Mouse (Mus musculus): ENCODE results near the gene Tnfrsf19. TPM values are rescaled to one million over a fixed set of nuclear protein-coding genes. Genes with fewer than 3 reads are reported as not detected.

The Tnfrsf19 gene
- polyA plus RNA-seq, 1 experiment, result 12.4 TPM

DNA sequence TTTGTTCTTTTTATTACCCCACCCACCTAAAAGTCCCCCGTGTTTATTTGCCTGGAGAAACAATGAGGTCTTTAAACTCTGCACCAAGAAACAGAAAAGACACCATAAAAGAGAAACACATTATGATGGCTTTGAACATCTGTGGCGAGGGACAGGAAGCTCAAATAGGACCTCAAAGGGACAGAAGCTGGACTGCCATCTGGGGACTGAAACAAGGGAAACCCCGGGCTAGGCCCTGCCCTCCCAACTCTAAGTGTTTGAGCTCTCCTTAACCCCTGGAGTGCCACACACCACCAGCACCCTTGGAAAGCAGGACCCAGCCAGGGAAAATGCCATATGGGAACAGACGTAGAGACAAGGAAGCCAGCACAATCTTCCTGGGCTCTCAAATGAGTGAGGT is 61.2 kb downstream of the Tnfrsf19 start:
- no peak overlapping the region for H3K9ac ChIP-seq (ENCODE audit: low read depth, poor library complexity, severe bottlenecking)
- TF ChIP-seq CTCF (IDR thresholded peaks at IDR 0.05; ENCODE audit: low read depth, low read length) (no peak), EP300 (IDR thresholded peaks at IDR 0.05; ENCODE audit: insufficient read depth, low read depth, low read length) (no peak), POLR2A (IDR thresholded peaks at IDR 0.05; ENCODE audit: insufficient read depth, low read length) (no peak)
- no peak overlapping the region for H3K4me3 ChIP-seq (ENCODE audit: low read depth, low read length)
- peaks cover 17% of the 10 kb centered on the region for H3K9me3 ChIP-seq (replicated peaks; ENCODE audit: control insufficient read depth, insufficient read depth, low read length, poor library complexity, severe bottlenecking)
- no peaks in the 10 kb centered on the region for H3K36me3 ChIP-seq (ENCODE audit: control insufficient read depth, insufficient read depth, low read length, poor library complexity, severe bottlenecking)
- no peak overlapping the region for H3K27ac ChIP-seq (ENCODE audit: insufficient read depth, low read length)
- no peaks in the 10 kb centered on the region for H3K27me3 ChIP-seq (ENCODE audit: control insufficient read depth, insufficient read depth, low read length, poor library complexity, severe bottlenecking)
- peaks cover 2% of the 10 kb centered on the region for H3K4me1 ChIP-seq (ENCODE audit: control insufficient read depth, insufficient read depth, low read length)

GRCm38 (mm10) chr14:60984266-60984665 is 62.0 kb downstream of the Tnfrsf19 start:
- Histone ChIP-seq H3K27me3 (ENCODE audit: control insufficient read depth, insufficient read depth, low read length, poor library complexity, severe bottlenecking) (no peaks in the 10 kb centered on the region), H3K9ac (ENCODE audit: low read depth, poor library complexity, severe bottlenecking) (no peak overlapping the region), H3K27ac (ENCODE audit: insufficient read depth, low read length) (no peak overlapping the region), H3K4me3 (ENCODE audit: low read depth, low read length) (no peak overlapping the region), H3K4me1 (ENCODE audit: control insufficient read depth, insufficient read depth, low read length) (peaks cover 2% of the 10 kb centered on the region), H3K36me3 (ENCODE audit: control insufficient read depth, insufficient read depth, low read length, poor library complexity, severe bottlenecking) (no peaks in the 10 kb centered on the region), H3K9me3 (replicated peaks; ENCODE audit: control insufficient read depth, insufficient read depth, low read length, poor library complexity, severe bottlenecking) (peaks cover 17% of the 10 kb centered on the region)
- TF ChIP-seq EP300 (IDR thresholded peaks at IDR 0.05; ENCODE audit: insufficient read depth, low read depth, low read length), result no peak
- no peak for TF ChIP-seq POLR2A (IDR thresholded peaks at IDR 0.05; ENCODE audit: insufficient read depth, low read length)
- no peak for TF ChIP-seq CTCF (IDR thresholded peaks at IDR 0.05; ENCODE audit: low read depth, low read length)

DNA sequence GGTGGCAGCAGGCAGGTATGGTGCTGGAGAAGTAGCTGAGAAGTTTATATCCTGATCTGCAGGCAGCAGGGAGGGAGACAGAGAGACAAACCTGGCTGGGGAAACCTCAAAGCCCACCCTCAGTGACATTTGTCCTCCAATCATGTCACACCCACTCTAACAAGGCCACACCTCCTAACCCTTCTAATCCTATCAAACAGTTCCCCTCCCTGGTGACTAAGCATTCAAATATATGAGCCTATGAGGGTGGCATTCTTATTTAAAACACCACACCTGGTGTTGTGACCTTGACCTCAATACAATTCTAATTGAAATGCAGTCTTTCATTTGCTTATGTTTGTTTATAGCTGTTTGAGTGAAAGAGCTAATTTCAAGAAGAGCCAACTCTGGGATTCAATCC is 64.2 kb downstream of the Tnfrsf19 start:
- H3K4me3 ChIP-seq (ENCODE audit: low read depth, low read length), result no peak overlapping the region
- no peaks in the 10 kb centered on the region for H3K36me3 ChIP-seq (ENCODE audit: control insufficient read depth, insufficient read depth, low read length, poor library complexity, severe bottlenecking)
- peaks cover 17% of the 10 kb centered on the region for H3K9me3 ChIP-seq (replicated peaks; ENCODE audit: control insufficient read depth, insufficient read depth, low read length, poor library complexity, severe bottlenecking)
- H3K27me3 ChIP-seq (ENCODE audit: control insufficient read depth, insufficient read depth, low read length, poor library complexity, severe bottlenecking), result no peaks in the 10 kb centered on the region
- no peak overlapping the region for H3K9ac ChIP-seq (ENCODE audit: low read depth, poor library complexity, severe bottlenecking)
- TF ChIP-seq EP300 (IDR thresholded peaks at IDR 0.05; ENCODE audit: insufficient read depth, low read depth, low read length), result peak; percentile 68
- TF ChIP-seq POLR2A (IDR thresholded peaks at IDR 0.05; ENCODE audit: insufficient read depth, low read length), result no peak
- peaks cover 2% of the 10 kb centered on the region for H3K4me1 ChIP-seq (ENCODE audit: control insufficient read depth, insufficient read depth, low read length)
- peak overlapping the region; percentile 94 for H3K27ac ChIP-seq (ENCODE audit: insufficient read depth, low read length)

DNA sequence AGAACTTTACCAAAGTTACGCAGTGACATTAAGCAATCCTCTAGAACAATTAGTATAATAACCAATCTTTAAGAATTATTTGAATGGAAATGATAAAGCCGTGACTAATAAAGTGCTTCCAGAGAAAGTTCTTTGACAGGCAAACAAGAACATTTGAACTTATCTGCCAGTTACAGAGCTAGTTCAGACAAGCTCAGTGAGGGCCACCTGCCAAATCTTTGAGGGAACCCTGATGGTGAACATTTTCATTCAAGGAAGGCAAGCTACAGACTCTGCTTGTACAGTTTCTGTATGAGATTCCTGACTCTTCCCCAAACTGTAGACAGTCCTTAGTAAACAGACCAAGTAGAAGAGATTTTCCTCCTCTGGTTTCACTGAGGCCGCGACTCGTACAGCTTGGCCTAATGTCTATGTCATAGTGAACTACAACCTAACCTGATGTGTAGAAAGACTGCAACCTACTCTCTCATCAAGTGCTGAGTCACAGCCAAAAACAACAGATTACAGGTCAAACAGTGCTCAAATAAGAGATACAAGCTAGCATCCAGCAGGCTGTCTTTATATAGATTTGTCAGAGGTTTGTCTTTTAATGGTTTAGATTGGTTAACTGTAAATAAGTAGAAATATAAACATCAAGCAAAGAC is 65.9 kb downstream of the Tnfrsf19 start:
- Histone ChIP-seq H3K4me3 (ENCODE audit: low read depth, low read length) (no peak overlapping the region), H3K4me1 (ENCODE audit: control insufficient read depth, insufficient read depth, low read length) (peaks cover 2% of the 10 kb centered on the region), H3K9ac (ENCODE audit: low read depth, poor library complexity, severe bottlenecking) (no peak overlapping the region), H3K9me3 (replicated peaks; ENCODE audit: control insufficient read depth, insufficient read depth, low read length, poor library complexity, severe bottlenecking) (peaks cover 17% of the 10 kb centered on the region), H3K36me3 (ENCODE audit: control insufficient read depth, insufficient read depth, low read length, poor library complexity, severe bottlenecking) (no peaks in the 10 kb centered on the region), H3K27me3 (ENCODE audit: control insufficient read depth, insufficient read depth, low read length, poor library complexity, severe bottlenecking) (no peaks in the 10 kb centered on the region), H3K27ac (ENCODE audit: insufficient read depth, low read length) (no peak overlapping the region)
- TF ChIP-seq EP300 (IDR thresholded peaks at IDR 0.05; ENCODE audit: insufficient read depth, low read depth, low read length) (no peak), POLR2A (IDR thresholded peaks at IDR 0.05; ENCODE audit: insufficient read depth, low read length) (no peak), CTCF (IDR thresholded peaks at IDR 0.05; ENCODE audit: low read depth, low read length) (no peak)

DNA sequence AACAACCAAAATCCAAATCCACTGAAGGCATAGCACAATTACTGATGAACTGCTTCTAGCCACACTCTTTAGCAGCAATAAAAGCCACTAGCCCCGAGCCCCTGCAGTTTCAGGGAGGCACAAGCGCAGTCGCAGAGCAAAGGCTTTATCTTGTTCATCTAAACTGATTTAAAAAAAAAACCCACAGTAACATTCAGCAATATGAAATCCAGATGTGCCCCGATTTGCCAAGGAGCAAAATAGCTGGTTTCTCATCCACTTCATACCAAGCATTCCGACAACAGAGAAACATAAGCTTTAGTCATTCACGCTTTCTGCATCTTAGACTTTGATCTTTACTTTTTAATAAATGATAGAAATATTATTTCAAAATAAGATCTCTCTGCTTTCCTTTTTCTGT is 68.2 kb downstream of the Tnfrsf19 start:
- Histone ChIP-seq H3K27me3 (ENCODE audit: control insufficient read depth, insufficient read depth, low read length, poor library complexity, severe bottlenecking) (no peaks in the 10 kb centered on the region), H3K27ac (ENCODE audit: insufficient read depth, low read length) (no peak overlapping the region), H3K4me1 (ENCODE audit: control insufficient read depth, insufficient read depth, low read length) (no peaks in the 10 kb centered on the region), H3K9me3 (replicated peaks; ENCODE audit: control insufficient read depth, insufficient read depth, low read length, poor library complexity, severe bottlenecking) (peaks cover 17% of the 10 kb centered on the region), H3K9ac (ENCODE audit: low read depth, poor library complexity, severe bottlenecking) (no peak overlapping the region), H3K36me3 (ENCODE audit: control insufficient read depth, insufficient read depth, low read length, poor library complexity, severe bottlenecking) (no peaks in the 10 kb centered on the region), H3K4me3 (ENCODE audit: low read depth, low read length) (no peak overlapping the region)
- no peak for TF ChIP-seq EP300 (IDR thresholded peaks at IDR 0.05; ENCODE audit: insufficient read depth, low read depth, low read length)
- no peak for TF ChIP-seq POLR2A (IDR thresholded peaks at IDR 0.05; ENCODE audit: insufficient read depth, low read length)
- TF ChIP-seq CTCF (IDR thresholded peaks at IDR 0.05; ENCODE audit: low read depth, low read length), result no peak

- Histone ChIP-seq H3K9ac (ENCODE audit: low read depth, poor library complexity, severe bottlenecking) (no peak overlapping the region), H3K27me3 (ENCODE audit: control insufficient read depth, insufficient read depth, low read length, poor library complexity, severe bottlenecking) (no peaks in the 10 kb centered on the region), H3K36me3 (ENCODE audit: control insufficient read depth, insufficient read depth, low read length, poor library complexity, severe bottlenecking) (no peaks in the 10 kb centered on the region), H3K27ac (ENCODE audit: insufficient read depth, low read length) (no peak overlapping the region), H3K4me1 (ENCODE audit: control insufficient read depth, insufficient read depth, low read length) (no peaks in the 10 kb centered on the region), H3K9me3 (replicated peaks; ENCODE audit: control insufficient read depth, insufficient read depth, low read length, poor library complexity, severe bottlenecking) (peaks cover 10% of the 10 kb centered on the region), H3K4me3 (ENCODE audit: low read depth, low read length) (no peak overlapping the region)
- TF ChIP-seq POLR2A (IDR thresholded peaks at IDR 0.05; ENCODE audit: insufficient read depth, low read length) (no peak), CTCF (IDR thresholded peaks at IDR 0.05; ENCODE audit: low read depth, low read length) (no peak), EP300 (IDR thresholded peaks at IDR 0.05; ENCODE audit: insufficient read depth, low read depth, low read length) (no peak)
Measured at GRCm38 (mm10) chr14:60976231-60976630, 70.1 kb downstream of the Tnfrsf19 start.

Data from ES-Bruce4 (cell line).